Mouse (Mus musculus): ENCODE data around the gene Gstcd. TPM values are rescaled to one million over a fixed set of nuclear protein-coding genes. Genes with fewer than 3 reads are reported as not detected.

Gene Gstcd
- total RNA-seq, 2 experiments from 2014 or later, result 2.7 to 3.7 TPM

- DNase-seq, result no peak
These were observed 151.4 kb downstream of the Gstcd start for GRCm38 (mm10) chr3:132940181-132940990.

- DNase-seq, result no peak
These were observed 152.8 kb downstream of the Gstcd start for GRCm38 (mm10) chr3:132939006-132939405.

GRCm38 (mm10) chr3:132934649-132935048, 157.2 kb downstream of the Gstcd start:
- DNase-seq, result no peak

Other genes with a start within 250 kb of the Gstcd start
- gene Npnt, start 141.7 kb downstream of the Gstcd start, total RNA-seq (2021), result 1 to 10 TPM; 1.7 to 2.4 TPM
- 10 to 100 TPM in 1 of 2 experiments, 1 to 10 TPM in 1; 8.4 to 10.4 TPM for gene Ints12, start 193 bp downstream of the Gstcd start, total RNA-seq (2021)
- under 1 TPM in 1 of 2 experiments, not detected in 1; 0.13 TPM for gene Arhgef38, start 142.9 kb upstream of the Gstcd start, total RNA-seq (2021)
- 100 to 1,000 TPM; 150 to 157 TPM for gene Ppa2, start 218.1 kb upstream of the Gstcd start, total RNA-seq (2021)